Mouse (Mus musculus): ENCODE measurements around the gene Heca. TPM values are rescaled to one million over a fixed set of nuclear protein-coding genes. Genes with fewer than 3 reads are reported as not detected.
A peak's percentile ranks its signal among the peaks of the same experiment; 100 is the strongest.
"Not testable (repeated sequence)": the region's sequence is repeated elsewhere in the genome, so short reads cannot be mapped to it uniquely, and the experiment has no call there.

Heca gene
- total RNA-seq, 4 experiments from 2014 or later = 29.8 to 32.3 (median 30.1) TPM

DNA sequence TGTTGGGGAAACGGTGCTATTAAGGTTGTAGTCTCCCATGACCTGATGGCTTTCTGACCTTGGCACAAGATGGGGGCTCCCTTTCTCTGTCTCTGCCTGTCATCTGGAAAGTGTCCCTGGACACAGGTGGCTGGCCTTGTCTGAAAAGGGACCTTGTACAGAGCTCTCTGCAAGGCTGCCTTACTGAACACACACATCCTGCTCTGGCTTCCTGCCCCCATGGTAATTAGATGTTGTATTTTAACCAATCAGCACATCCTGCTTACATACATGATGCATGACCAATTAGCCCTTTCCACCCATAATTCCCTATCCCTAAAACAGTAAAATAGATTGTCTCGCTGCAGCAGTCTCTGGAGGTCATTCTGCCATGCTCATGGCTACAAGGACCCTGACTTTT is 67.1 kb downstream of the Heca start:
- no peak for DNase-seq (ENCODE audit: low spot score in 2 of 2)

DNA sequence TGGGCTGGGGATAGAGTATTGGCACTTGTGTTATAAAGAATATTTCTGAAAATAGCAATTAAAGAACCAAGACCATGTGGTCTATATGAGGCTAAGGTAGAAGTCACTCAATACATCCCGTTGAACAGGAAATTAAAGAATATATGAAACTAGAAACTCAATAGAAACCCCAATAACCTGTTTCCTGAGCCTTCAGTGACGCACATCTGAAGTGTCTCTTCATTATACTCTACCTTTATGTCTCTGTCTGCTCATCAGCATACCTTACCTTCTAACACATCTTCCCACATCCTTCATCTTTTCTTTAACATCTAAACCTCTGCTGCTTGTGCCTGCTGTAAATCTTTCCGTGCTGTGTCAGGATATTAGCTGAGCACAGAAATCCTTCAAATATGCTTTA is 67.8 kb downstream of the Heca start:
- DNase-seq (ENCODE audit: low spot score in 2 of 2) = no peak

DNA sequence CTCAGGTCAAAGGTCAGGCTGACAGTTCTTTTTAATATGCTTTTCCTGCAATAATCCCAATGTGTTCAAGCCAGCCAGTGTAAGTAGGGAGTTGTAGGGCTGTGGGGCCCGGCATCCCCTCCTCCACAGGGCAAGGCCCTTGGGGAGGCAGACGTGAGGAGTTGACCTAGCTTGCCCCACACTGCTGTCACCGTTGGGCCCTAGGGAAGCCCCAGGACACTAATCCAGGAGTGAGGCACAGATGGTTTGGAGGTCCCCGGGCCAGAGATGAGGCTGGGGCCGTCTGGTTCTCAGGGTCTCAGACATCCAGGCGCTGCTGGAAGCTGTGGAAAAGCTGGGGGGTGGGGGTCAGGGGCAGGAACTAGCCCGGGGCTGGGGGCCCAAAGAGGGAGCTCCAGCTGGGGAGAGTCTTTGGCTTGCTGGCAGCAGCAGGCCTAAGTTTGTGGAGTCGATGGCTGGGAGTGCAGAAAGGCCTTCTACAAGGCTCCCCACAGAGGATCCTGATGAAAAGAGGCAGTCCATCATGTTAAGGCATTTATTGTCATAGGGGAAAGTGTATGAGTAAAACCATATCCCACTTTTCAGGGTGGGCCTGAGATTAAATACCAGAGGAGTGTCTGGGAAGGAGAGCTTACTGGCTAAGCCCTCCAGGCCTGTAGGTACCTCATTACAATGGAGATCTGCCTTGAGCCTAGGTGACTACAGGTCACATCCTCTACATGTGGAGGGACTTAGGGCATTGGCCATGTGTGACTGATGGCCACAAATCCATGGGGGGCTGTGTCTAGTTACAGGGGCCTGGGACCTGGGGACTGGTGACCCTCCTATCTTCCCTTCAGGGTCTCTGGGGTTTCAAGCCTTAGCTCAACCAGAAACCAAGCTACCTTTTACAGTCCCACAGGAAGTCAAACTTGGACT is 69.6 kb downstream of the Heca start:
- DNase-seq (ENCODE audit: low spot score in 2 of 2) = no peak

DNA sequence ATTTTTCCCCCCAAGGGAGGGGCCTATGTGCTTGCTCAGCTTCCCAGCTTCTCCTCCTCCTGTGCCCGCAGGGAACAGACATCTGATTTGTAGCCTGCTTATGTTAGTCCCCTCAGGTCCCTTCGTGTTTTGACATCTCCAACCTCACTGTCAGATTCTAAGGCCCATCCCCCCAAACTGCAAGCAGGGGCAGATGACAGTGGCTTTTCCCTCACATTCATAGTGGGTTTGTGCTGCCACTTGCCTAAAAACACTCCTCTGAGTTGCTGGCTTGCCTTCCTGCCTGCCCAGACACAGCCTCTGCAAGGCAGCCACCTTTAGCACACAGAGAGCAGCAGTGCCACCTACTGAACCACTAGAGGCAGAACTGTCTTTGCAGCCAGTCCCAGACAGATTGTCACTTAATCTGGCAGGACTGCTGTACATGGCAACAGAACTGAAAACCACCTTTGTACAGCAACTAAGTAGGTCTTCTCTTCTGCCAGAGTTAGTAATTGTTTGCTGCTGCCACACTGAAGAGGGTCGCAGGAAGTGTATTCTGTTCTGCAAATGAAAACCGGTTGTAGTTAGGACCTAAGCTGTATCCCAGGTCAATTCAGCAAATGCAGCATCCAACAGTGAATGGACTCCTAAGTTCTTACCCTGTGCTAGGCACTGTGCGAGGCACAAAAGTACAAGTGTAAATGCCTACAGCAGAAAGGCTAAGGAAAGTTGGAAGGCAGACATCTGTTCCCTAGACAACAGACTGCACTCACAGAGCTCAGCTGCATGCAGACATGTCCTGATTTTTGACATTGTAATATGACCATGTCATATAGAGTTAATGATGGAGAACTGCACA is 77.8 kb downstream of the Heca start:
- peak; percentile 69 to 73 for DNase-seq (ENCODE audit: low spot score in 2 of 2)

DNA sequence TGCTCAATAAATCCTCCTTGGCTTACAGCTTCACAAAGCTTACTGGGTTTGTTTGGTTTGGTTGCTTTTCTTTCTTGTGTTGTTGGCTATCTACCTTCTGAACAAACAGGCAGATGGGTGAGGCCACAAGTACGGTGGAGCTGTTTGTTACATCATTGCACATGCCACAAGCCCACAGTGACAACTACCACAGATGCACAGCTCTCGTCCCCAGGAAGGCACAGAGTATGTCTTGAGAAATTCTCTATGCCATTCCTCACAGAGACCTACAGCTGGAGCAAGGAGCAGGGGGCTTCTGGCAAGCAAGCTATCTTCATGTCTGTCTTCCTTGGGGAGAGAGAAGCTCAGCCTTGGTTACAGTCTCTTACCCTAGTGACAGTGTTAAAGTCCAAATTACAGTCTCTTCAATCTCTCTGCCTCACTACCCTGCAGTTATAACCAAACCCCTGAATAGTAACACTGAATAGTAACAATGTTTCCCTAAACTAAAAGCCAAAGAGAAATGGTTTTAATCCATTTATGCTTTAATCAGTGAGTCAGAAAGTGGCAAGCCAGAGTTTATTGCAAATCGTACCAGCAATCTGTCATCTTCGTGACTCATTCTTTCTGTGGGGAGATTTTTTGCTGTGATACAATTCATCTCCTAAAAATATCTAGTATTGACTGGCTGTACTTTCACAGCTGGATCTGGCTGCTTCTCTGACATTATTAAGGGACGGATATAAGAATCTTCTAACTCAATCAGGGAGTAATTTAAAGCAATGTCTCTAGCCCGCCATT is 87.0 kb downstream of the Heca start:
- DNase-seq (ENCODE audit: low spot score in 2 of 2) = peak in 1 of 2 experiments; percentile 8

DNA sequence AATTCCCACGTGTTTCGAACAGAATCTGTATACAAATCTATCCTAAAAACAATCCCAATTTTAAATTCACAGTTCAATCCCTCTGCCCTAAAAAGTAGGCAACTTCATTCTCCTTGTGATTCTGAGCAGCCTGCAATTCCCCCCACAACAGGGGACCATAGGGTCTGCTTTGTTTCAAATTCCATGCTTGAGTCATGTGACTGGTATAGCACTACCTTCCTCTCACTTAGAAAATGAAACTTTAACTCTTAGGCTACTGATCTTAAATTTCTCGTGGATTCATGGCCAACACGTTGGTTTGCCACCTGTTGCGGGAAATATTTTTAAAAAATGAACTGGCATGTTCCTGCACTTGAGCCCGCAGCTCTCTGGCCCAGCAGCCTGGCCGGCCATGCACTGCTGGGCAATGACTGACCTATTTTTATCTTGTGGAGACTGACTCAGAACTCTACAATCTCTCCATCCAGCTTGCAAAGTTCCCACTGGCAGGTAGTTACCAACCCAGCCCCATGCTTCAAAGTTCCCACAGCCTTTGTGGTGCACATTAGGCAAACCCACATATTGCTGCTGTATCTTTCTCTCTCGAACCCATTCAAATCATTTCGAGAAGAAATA is 90.1 kb downstream of the Heca start:
- DNase-seq (ENCODE audit: low spot score in 2 of 2) = no peak

DNA sequence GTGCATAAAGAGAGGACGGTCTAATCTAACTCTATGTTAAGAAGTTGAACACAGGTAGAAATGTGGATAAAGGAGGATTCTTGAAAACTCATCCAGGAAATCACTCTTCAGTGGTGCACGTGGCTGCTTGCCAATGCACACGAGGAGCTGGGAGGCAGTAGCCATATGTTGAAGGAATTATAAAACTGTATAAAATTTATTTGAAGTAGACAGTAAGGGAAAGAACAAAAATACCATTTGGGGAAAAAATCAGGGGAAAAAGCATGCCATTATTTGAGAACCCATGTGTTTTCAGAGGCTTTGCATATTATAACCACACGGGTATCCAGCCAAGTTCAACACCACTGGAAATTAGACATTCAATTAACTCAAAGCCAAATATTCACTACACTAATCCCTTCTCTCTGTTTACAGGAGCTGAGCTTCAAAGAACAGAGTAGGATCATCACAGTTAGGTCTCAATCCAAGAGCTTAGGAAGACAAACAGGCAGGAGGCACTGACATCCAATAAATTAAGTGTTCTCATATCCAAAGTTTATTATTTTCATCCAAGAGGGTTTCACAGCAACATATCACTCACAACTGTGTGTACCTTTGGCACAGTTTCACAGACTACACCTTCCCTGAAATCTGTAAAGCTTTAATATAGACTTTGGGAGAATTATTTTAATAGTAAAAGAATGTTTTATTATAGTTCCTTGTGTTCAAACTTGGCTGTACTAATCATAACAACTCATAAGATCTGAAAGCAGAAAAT is 102.9 kb downstream of the Heca start:
- peak in 1 of 2 experiments; percentile 25 for DNase-seq (ENCODE audit: low spot score in 2 of 2)

DNA sequence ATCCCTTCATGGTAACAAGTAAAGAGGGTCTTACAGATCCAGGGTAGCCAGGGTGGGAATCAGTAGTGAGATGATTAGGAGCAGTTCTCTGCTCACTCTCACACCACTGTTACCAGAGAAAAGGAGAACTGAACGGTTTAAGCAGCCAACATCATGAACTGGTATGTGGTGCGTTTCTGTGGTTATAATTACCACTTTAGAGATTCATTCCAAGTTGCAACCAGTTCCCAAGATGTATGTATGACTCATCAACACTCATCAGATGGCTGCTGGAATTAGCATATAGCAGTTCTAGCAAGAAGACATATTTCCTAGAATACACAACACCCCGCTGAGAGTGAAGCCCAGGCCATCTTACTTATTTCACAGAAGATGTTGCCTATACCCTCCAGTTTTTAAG is 105.8 kb downstream of the Heca start:
- DNase-seq (ENCODE audit: low spot score in 2 of 2) = no peak

DNA sequence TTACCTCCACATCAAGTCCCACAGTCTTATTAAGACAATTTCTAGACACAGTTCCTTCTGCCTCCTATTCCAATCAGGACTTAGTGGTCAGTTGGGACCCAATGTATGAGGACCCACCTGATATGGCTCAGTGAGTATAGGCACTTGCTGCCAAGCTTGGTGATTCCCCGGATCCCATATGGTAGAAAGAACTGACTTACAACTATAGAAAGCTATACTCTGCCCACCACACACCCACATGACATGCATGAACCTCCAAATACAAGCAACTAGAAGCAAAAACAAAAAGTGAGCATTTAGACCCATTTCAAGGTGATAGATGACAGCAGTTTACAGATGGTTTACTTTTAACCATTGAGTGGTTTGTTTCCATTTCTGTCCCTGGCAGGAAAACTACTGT is 111.6 kb downstream of the Heca start:
- DNase-seq (ENCODE audit: low spot score in 2 of 2) = no peak

DNA sequence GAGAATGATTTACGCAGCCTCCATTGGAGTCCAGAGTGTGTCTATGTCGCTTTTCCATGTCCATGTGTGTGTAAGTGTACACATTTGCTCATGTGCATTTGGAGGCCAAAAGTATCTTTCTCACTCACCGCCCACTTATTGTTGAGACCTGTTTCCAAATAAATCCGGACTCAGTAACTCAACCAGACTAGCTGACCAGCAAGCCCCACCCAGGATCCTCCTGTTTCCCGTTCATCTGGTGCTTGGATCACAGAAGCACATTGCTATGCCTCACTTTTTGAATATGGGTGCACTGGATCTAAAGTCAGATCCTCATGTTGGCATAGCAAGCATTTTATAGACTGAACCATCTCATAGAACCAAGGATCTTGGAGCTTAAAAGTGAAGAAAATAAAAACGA is 112.8 kb downstream of the Heca start:
- no peak for DNase-seq (ENCODE audit: low spot score in 2 of 2)

DNA sequence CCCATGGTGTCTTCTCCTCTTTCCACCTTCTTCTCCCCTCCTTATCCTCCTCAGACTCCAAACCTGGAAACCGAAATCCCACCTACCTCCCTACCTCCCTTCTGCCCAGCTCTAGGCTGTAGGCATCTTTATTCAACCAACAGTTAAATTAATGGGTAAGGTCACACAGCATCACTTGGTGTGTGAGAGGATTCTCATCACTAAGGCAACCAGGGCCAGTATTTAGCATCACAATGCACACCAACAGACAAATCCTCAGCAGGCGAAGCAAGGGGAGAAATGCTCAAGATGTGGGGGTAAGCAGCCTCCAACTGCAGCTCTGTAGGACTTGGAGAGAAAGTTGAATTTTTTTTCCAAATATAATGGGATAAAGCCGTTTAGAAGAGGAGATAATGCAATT is 116.8 kb downstream of the Heca start:
- no peak for DNase-seq (ENCODE audit: low spot score in 2 of 2)

DNA sequence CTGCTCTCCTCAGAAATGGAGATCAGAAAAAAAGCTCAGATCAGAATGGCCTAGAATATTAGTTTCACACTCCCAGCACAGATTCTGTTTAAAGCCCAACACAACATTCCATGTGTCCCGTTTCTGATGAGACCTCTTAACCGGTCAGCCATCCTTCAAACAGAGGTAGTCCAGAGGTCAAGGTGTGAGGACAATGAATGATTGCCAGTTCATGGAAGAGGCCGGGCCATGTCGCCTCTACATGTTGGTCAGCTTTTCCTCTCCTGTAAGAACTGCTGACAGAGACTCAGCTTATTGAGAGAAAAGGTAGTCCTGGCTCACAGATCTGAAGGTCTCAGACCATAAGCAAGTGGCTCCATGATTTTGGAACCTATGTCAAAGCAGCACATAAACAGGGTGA is 118.7 kb downstream of the Heca start:
- no peak for DNase-seq (ENCODE audit: low spot score in 2 of 2)

DNA sequence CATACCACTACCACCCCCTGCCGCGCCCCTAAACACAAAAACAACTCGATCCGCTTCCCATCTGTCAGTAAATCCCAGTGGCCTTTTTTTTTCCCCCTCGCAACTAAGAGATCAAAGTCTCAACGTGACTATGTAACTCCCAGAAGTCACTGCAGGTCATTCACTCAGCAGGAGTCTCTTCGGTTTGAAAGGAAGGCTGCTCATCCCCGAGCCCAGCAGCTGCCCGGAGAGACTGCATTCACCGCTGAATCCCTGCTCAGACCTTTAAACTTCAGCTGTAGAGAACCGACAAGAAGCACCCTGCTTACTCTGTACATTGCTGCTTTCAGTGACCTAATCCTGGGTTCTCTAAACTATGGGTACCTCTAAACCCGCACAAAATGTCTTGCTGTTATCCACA is 120.5 kb downstream of the Heca start:
- no peak for DNase-seq (ENCODE audit: low spot score in 2 of 2)

DNA sequence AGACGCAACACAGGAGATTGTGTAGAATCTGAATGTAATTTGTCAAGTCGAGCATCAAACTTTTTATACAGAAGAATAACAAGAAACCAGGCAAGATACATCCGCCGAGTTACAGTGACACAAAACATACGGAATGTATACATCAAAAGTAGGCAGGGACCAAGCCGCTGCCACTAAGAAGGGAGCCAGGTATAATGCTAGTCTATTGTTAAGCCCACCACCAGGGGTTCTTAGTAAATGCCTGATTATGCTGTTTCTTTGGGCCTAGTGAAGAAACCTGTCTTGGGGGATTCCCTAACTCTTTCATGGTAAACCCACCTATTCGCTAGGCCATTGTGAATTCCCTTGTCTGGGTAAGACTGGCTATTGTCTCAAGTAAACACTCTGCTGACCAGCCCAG is 127.4 kb downstream of the Heca start:
- DNase-seq (ENCODE audit: low spot score in 2 of 2) = not testable (repeated sequence)

Other genes starting within 250 kb of the Heca start
- 10 to 100 TPM; 27.9 to 31.6 (median 29.2) TPM for gene Cited2, start 224.8 kb downstream of the Heca start, total RNA-seq (2022)
- 1 to 10 TPM in 3 of 4 experiments, under 1 TPM in 1; 0.99 to 1.8 (median 1.2) TPM for gene Txlnb, start 151.8 kb downstream of the Heca start, total RNA-seq (2022)
- gene Abracl, start 75.2 kb upstream of the Heca start, total RNA-seq (2022) = 10 to 100 TPM; 21.8 to 36.0 (median 28.9) TPM
- gene Reps1, start 107.8 kb upstream of the Heca start, total RNA-seq (2022) = 10 to 100 TPM; 75.5 to 85.7 (median 80.8) TPM